Mouse (Mus musculus): Measurements from ENCODE around the gene Tfb1m. TPM values are rescaled to one million over a fixed set of nuclear protein-coding genes. Genes with fewer than 3 reads are reported as not detected.

The Tfb1m gene
- polyA plus RNA-seq, 1 experiment, result 4.5 TPM

GRCm38 (mm10) chr17:3514316-3514715 lies 43.3 kb downstream of the Tfb1m start:
- no peak for DNase-seq (ENCODE audit: low read depth)

GRCm38 (mm10) chr17:3509841-3510240 lies 47.7 kb downstream of the Tfb1m start:
- no peak for DNase-seq (ENCODE audit: low read depth)

DNA sequence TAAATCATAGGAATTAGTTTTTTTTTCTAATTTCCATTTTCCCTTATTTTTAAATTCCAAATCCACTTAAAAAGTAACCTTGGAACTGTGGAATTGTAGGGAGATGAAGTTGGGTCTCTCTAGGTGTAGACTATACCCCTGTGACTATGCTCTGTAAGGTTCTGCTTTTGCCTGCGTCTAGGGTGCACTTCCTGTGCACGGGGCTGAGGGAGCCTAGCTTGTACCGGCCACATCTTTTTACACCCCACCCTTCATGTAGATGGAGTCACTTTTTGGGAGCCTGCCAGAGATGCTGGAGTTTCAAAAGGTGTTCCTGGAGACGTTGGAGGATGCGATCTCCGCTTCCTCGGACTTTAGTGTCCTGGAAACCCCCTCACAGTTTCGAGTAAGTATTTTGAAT lies 51.1 kb downstream of the Tfb1m start:
- no peak for DNase-seq (ENCODE audit: low read depth)

- DNase-seq (ENCODE audit: low read depth), result no peak
Measured at GRCm38 (mm10) chr17:3505711-3506110, 51.9 kb downstream of the Tfb1m start.

GRCm38 (mm10) chr17:3500936-3501335 lies 56.6 kb downstream of the Tfb1m start:
- no peak for DNase-seq (ENCODE audit: low read depth)

DNA sequence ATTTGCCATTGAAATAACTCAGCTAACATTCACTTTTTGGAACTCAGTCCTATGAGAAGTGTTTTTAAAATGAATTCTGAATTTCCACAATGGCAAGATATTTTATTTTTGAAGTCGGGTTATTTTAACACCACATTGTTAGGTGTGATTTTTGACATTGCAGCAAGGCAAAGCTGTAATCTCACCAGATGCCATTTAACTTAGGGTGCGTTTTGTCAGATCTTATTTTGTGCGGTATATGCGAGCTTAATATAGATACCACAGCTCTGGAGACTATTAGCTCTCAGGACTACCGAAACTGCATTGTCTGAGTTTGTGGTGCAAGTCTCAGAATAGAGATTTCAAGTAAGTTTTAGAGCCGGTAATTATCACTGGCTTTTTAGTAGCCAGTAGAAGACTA lies 57.5 kb downstream of the Tfb1m start:
- DNase-seq (ENCODE audit: low read depth), result no peak

GRCm38 (mm10) chr17:3499468-3499867 lies 58.1 kb downstream of the Tfb1m start:
- no peak for DNase-seq (ENCODE audit: low read depth)

DNA sequence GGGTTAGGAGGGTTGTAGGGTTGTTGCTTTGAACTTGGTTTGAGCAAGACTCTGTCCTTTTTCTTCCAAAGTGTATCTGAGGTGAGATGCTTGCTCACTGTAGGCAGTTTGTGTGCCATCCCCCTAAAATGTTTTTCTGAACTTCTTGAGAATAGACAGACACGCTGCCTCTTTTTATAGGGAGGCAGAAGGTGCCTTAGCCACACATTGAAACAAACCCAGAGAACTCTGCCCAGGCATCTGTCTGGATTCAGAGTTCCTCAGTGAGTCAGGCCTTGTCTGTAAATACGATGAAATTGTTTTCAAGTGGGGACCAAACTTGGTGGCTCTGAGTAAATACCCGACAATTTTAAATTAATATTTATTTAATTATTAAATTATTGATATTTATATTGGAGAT lies 59.0 kb downstream of the Tfb1m start:
- no peak for DNase-seq (ENCODE audit: low read depth)

DNA sequence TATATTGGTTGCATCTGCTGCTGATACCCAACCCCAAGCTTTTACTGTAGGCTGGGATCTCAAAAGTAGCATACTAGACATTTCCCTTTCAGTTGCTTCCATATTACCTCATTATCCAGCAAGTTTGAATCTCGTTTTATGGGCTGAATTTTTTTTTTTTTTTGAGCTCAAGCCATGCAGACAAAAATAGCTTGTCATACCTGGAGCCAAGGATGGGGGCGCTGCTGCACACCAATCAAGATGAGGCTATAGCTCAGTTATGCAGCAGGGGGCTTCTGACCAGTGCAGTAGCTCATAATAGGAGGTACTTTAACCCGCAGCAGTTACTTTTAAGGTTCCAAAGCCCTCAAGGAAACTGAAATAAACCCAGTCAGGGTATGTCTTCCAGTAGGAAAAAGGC lies 59.5 kb downstream of the Tfb1m start:
- DNase-seq (ENCODE audit: low read depth), result no peak

- no peak for DNase-seq (ENCODE audit: low read depth)
Measured at GRCm38 (mm10) chr17:3496080-3496479, 61.5 kb downstream of the Tfb1m start.

GRCm38 (mm10) chr17:3495576-3495975 lies 62.0 kb downstream of the Tfb1m start:
- DNase-seq (ENCODE audit: low read depth), result no peak

GRCm38 (mm10) chr17:3491667-3492066 lies 65.9 kb downstream of the Tfb1m start:
- DNase-seq (ENCODE audit: low read depth), result no peak

DNA sequence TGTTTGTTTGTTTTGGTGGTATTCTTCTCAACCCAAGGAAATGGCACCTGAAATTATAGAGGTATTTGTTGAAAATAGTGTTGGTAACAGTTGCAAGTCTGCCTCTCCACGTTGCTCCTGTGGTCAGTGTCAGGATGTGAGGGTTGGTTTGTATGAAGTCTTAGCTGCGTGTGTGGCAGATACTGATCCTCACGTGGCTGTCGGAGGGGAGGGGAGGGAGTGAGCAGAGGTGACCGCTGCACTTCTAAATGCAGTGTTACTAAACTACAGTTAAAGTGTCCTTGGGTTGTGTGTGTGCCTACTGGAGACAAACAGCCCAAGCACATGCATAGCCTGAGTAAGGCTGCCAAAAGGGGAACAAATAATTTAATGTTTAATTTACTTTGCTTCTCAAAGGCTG lies 66.5 kb downstream of the Tfb1m start:
- DNase-seq (ENCODE audit: low read depth), result no peak

- no peak for DNase-seq (ENCODE audit: low read depth)
Measured at GRCm38 (mm10) chr17:3490216-3490895, 67.2 kb downstream of the Tfb1m start.

GRCm38 (mm10) chr17:3487721-3488601 lies 69.6 kb downstream of the Tfb1m start:
- no peak for DNase-seq (ENCODE audit: low read depth)

- DNase-seq (ENCODE audit: low read depth), result no peak
Measured at GRCm38 (mm10) chr17:3487211-3487610, 70.4 kb downstream of the Tfb1m start.

DNA sequence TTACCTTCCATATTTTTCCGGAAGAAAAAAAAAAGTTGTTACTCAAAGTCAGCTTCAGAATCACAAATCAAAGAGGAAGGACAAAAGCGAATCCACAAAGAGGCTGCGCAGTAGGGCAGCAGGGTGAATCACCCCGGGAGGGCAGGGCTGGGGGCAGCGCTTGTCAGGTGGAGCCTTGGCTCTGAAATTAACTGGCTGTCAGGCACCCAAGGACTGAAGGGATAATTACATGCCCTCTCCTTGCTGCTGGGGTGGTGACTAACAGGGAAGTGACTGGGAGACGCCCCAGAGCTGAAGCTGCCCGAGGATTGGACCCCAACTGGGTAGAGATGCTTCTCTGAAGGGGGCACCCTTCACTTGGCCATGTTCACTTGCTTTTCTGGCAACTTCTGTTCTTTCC lies 71.7 kb downstream of the Tfb1m start:
- no peak for DNase-seq (ENCODE audit: low read depth)

DNA sequence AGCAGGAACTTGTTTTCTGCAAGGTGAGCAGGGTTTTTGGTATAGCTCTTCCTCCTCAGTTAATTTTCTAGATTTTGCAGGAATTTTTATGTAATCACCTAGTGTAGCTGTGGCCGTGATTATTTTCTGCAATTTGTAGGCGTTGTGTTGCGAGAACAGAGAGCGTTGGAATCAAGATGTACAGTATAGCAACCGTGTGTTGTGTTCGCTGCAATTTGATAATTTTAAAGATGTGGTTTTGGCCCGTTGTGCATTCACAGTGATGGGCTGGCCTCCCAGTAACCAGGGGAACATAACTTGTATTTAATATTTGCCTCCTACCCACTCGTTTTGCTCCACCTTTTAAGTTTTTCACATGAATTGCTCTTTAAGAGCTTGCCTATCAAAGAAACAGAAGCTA lies 74.5 kb downstream of the Tfb1m start:
- no peak for DNase-seq (ENCODE audit: low read depth)

- DNase-seq (ENCODE audit: low read depth), result no peak
Measured at GRCm38 (mm10) chr17:3481576-3482575, 75.7 kb downstream of the Tfb1m start.

- no peak for DNase-seq (ENCODE audit: low read depth)
Measured at GRCm38 (mm10) chr17:3476546-3476945, 81.0 kb downstream of the Tfb1m start.

GRCm38 (mm10) chr17:3472018-3472417 lies 85.6 kb downstream of the Tfb1m start:
- DNase-seq (ENCODE audit: low read depth), result no peak

Measured in gonadal fat pad, adult 2 months (tissue).